Mouse (Mus musculus): ENCODE measurements around the gene 1700028J19Rik. TPM values are rescaled to one million over a fixed set of nuclear protein-coding genes. Genes with fewer than 3 reads are reported as not detected.
"Not testable (repeated sequence)": the region's sequence is repeated elsewhere in the genome, so short reads cannot be mapped to it uniquely, and the experiment has no call there.

Gene 1700028J19Rik
- total RNA-seq, 2 experiments from 2014 or later = 1.1 to 1.6 TPM

GRCm38 (mm10) chr7:44186516-44186915 is 60.0 kb downstream of the 1700028J19Rik start:
- intact Hi-C loops (cut with DNase I); DNase-seq (ENCODE audit: low spot score in 2 of 2): not testable (repeated sequence)

Other genes starting within 250 kb of the 1700028J19Rik start
- gene Klk1b26, start 234.5 kb downstream of the 1700028J19Rik start, total RNA-seq (2021) = not detected
- not detected for gene Klk1b27, start 194.4 kb downstream of the 1700028J19Rik start, total RNA-seq (2021)
- gene Klk1b21, start 144.4 kb downstream of the 1700028J19Rik start, total RNA-seq (2021) = not detected
- gene Klk1b22, start 134.0 kb downstream of the 1700028J19Rik start, total RNA-seq (2021) = not detected
- gene Klk1b16, start 109.9 kb downstream of the 1700028J19Rik start, total RNA-seq (2021) = not detected
- gene Klk1b24, start 58.5 kb downstream of the 1700028J19Rik start, total RNA-seq (2021) = not detected
- not detected for gene Klk1b3, start 48.5 kb downstream of the 1700028J19Rik start, total RNA-seq (2021)
- gene Klk1b4, start 39.3 kb downstream of the 1700028J19Rik start, total RNA-seq (2021) = not detected
- gene Klk1b5, start 30.8 kb downstream of the 1700028J19Rik start, total RNA-seq (2021) = not detected
- not detected for gene Klk1, start 21.3 kb downstream of the 1700028J19Rik start, total RNA-seq (2021)
- gene Gm36864, start 10.5 kb downstream of the 1700028J19Rik start, total RNA-seq (2021) = not detected
- gene 2410002F23Rik, start within 50 bp of the 1700028J19Rik start, total RNA-seq (2021) = 10 to 100 TPM; 72.5 to 73.5 TPM
- not detected for gene Acp4, start 10.7 kb upstream of the 1700028J19Rik start, total RNA-seq (2021)
- gene Gm15517, start 14.8 kb upstream of the 1700028J19Rik start, total RNA-seq (2021) = not detected
- 1 to 10 TPM; 3.5 to 3.9 TPM for gene Clec11a, start 60.2 kb upstream of the 1700028J19Rik start, total RNA-seq (2021)
- 100 to 1,000 TPM; 571 to 587 TPM for gene Shank1, start 63.6 kb upstream of the 1700028J19Rik start, total RNA-seq (2021)
- 10 to 100 TPM; 60.0 to 65.0 TPM for gene Syt3, start 137.4 kb upstream of the 1700028J19Rik start, total RNA-seq (2021)
- gene 1700008O03Rik, start 139.1 kb upstream of the 1700028J19Rik start, total RNA-seq (2021) = 1 to 10 TPM; 1.9 to 2.2 TPM
- 100 to 1,000 TPM; 268 to 278 TPM for gene Lrrc4b, start 182.3 kb upstream of the 1700028J19Rik start, total RNA-seq (2021)
- 10 to 100 TPM in 1 of 2 experiments, 1 to 10 TPM in 1; 9.6 to 10.1 TPM for gene Aspdh, start 218.7 kb upstream of the 1700028J19Rik start, total RNA-seq (2021)
- 10 to 100 TPM; 73.6 to 86.0 TPM for gene Josd2, start 221.3 kb upstream of the 1700028J19Rik start, total RNA-seq (2021)
- 100 to 1,000 TPM; 165 to 173 TPM for gene Emc10, start 249.8 kb upstream of the 1700028J19Rik start, total RNA-seq (2021)
- 10 to 100 TPM; 17.4 to 18.9 TPM for gene Fam71e1, start 249.9 kb upstream of the 1700028J19Rik start, total RNA-seq (2021)

Data from left cerebral cortex, postnatal 25 days (tissue).